Mouse (Mus musculus) neutrophil, adult 5-6 weeks (primary cell): ENCODE results near the gene Mtx1. TPM values are rescaled to one million over a fixed set of nuclear protein-coding genes. Genes with fewer than 3 reads are reported as not detected.

Experiments used
- ATAC-seq: fragments of 151-379, 151-347 bp; 2 replicates; pipeline ENCODE4 v1.8.0; 2017; ENCODE audit warnings: mild to moderate bottlenecking, moderate TSS enrichment; ENCODE audit not compliant: insufficient number of reproducible peaks, poor library complexity, low FRiP score, severe bottlenecking; ENCODE audit errors: extremely low read depth
- total RNA-seq: library from RNA; stranded (forward); fragments of 200-1000 nt; gene quantifications from 2 replicates; pipeline ENCODE4 v1.2.3, GENCODE M21; 2017

Gene Mtx1
- total RNA-seq, 1 experiment from 2014 or later: 83.4 TPM

GRCm38 (mm10) chr3:89244158-89244981 is 17.5 kb upstream of the Mtx1 start:
- ATAC-seq: 0 out of 2 replicates have a peak, but pooled peaks have one; percentile 13

- ATAC-seq: peak; percentile 68
Measured at GRCm38 (mm10) chr3:89243609-89244008, 16.7 kb upstream of the Mtx1 start.

- ATAC-seq: peak; percentile 37
Measured at GRCm38 (mm10) chr3:89242331-89242895, 15.5 kb upstream of the Mtx1 start.

- ATAC-seq: no peak
Measured at GRCm38 (mm10) chr3:89238494-89238893, 11.6 kb upstream of the Mtx1 start.

- ATAC-seq: no peak
Measured at GRCm38 (mm10) chr3:89237682-89238081, 10.8 kb upstream of the Mtx1 start.

- no peak for ATAC-seq
Measured at GRCm38 (mm10) chr3:89236516-89236915, 9.6 kb upstream of the Mtx1 start.

GRCm38 (mm10) chr3:89233562-89234110 is 6.7 kb upstream of the Mtx1 start:
- peak; percentile 45 for ATAC-seq

GRCm38 (mm10) chr3:89232614-89233013 is 5.7 kb upstream of the Mtx1 start:
- ATAC-seq: no peak

- ATAC-seq: no peak
Measured at GRCm38 (mm10) chr3:89231772-89232275, 4.9 kb upstream of the Mtx1 start.

- ATAC-seq: no peak
Measured at GRCm38 (mm10) chr3:89231345-89231744, 4.5 kb upstream of the Mtx1 start.

- no peak for ATAC-seq
Measured at GRCm38 (mm10) chr3:89230561-89230960, 3.7 kb upstream of the Mtx1 start.

GRCm38 (mm10) chr3:89229276-89229675 is 2.4 kb upstream of the Mtx1 start:
- no peak for ATAC-seq

- no peak for ATAC-seq
Measured at GRCm38 (mm10) chr3:89228836-89229235, 1.9 kb upstream of the Mtx1 start, which contains the start of gene Muc1. Muc1 (plus strand) TSS chr3:89229057.

- ATAC-seq: peak; percentile 82
Measured at GRCm38 (mm10) chr3:89228180-89228549, 1.3 kb upstream of the Mtx1 start.

- ATAC-seq: 0 out of 2 replicates have a peak, but pooled peaks have one; percentile 7
Measured at GRCm38 (mm10) chr3:89227307-89228179, 655 bp upstream of the Mtx1 start.

- ATAC-seq: no peak
Measured at GRCm38 (mm10) chr3:89226361-89226760, 527 bp downstream of the Mtx1 start.

- no peak for ATAC-seq
Measured at GRCm38 (mm10) chr3:89225918-89226317, 970 bp downstream of the Mtx1 start.

- no peak for ATAC-seq
Measured at GRCm38 (mm10) chr3:89225321-89225815, 1.5 kb downstream of the Mtx1 start.

- ATAC-seq: no peak
Measured at GRCm38 (mm10) chr3:89224796-89225195, 2.1 kb downstream of the Mtx1 start.
